Mouse (Mus musculus) bone marrow, adult 2 months (tissue): ENCODE results near the gene B9d1. TPM values are rescaled to one million over a fixed set of nuclear protein-coding genes. Genes with fewer than 3 reads are reported as not detected.

Experiments used
- H3K27ac ChIP-seq: fragments of 200-500 bp; 2 replicates; pipeline ENCODE4 v1.5.1; 2012; ENCODE audit warnings: low read depth, mild to moderate bottlenecking, control low read depth, inconsistent platforms, low read length; ENCODE audit not compliant: control insufficient read depth, poor library complexity, insufficient read depth
- H3K4me1 ChIP-seq: fragments of 200-500 bp; 2 replicates; pipeline ENCODE4 v1.6.1; 2011; ENCODE audit warnings: low read length; ENCODE audit not compliant: control insufficient read depth, insufficient read depth
- H3K4me3 ChIP-seq: fragments of 200-500 bp; replicated peaks from 2 replicates; pipeline ENCODE3; 2011; ENCODE audit warnings: mild to moderate bottlenecking, low read depth, low read length, control low read depth; ENCODE audit not compliant: control insufficient read depth
- CTCF ChIP-seq: fragments of 200-500 bp; IDR thresholded peaks from 2 replicates; pipeline ENCODE4 v1.5.1; 2011; ENCODE audit warnings: low read length, control low read depth; ENCODE audit not compliant: control insufficient read depth, insufficient read depth
- POLR2A ChIP-seq: fragments of 200-500 bp; IDR thresholded peaks from 2 replicates; pipeline ENCODE4 v1.6.1; 2011; ENCODE audit warnings: low read depth, mild to moderate bottlenecking, control low read depth, low read length, borderline replicate concordance; ENCODE audit not compliant: control insufficient read depth
- WGBS: fragments of 180-500 bp; shearing (Covaris S2); methylation state at CpG from one replicate; pipeline ENCODE4 v1.1.7; 2018; 5-methylcytosine and 5-hydroxymethylcytosine counted together
- polyA plus RNA-seq: library from polyadenylated mRNA; stranded (reverse); fragments of >200 nt; gene quantifications from 2 replicates; pipeline ENCODE4 v1.2.4, GENCODE M21; 2011; ENCODE audit warnings: low replicate concordance; ENCODE audit not compliant: missing spikeins, insufficient read depth, insufficient read length

Gene B9d1
- polyA plus RNA-seq, 1 experiment = not detected

DNA sequence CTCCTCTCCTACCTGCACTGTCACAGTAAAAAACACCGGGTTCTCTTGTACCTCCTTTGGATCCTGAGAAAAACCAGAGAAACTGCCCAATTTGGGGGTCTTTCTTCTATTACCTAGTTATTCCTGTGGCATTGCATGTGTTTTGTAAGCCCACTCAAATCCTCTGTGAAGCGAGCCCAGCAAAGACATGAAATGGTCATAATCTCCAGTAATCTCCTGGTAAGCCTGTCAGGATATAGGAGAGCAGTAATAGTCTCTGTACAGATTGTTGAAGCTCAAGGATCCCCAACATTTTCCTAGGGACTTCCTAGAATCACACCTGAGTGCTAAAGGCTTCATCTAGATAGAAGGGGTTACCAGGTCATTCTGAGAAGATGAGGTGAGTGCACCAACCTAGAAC lies 36.2 kb downstream of the B9d1 start:
- TF ChIP-seq POLR2A = no peak
- no peak for TF ChIP-seq CTCF
- WGBS = 70% methylated on average over 2 of the region's 2 CpGs
- Histone ChIP-seq H3K4me3 (no peak overlapping the region), H3K27ac (no peak overlapping the region), H3K4me1 (no peaks in the 10 kb centered on the region)

- H3K4me3 ChIP-seq = no peak overlapping the region
These were observed 40.6 kb downstream of the B9d1 start for GRCm38 (mm10) chr11:61545586-61545985.

GRCm38 (mm10) chr11:61546452-61546851 lies 41.5 kb downstream of the B9d1 start:
- no peak overlapping the region for H3K4me3 ChIP-seq
- no peaks in the 10 kb centered on the region for H3K4me1 ChIP-seq
- 84% methylated on average over 10 of the region's 10 CpGs for WGBS
- TF ChIP-seq POLR2A (no peak), CTCF (no peak)
- H3K27ac ChIP-seq = no peak overlapping the region

More at GRCm38 (mm10) chr11:61545586-61545985, 40.6 kb downstream of the B9d1 start:
- H3K4me1 ChIP-seq = no peaks in the 10 kb centered on the region
- no peak overlapping the region for H3K27ac ChIP-seq
- no peak for TF ChIP-seq CTCF
- no peak for TF ChIP-seq POLR2A
- WGBS = 79% methylated on average over 2 of the region's 2 CpGs

- WGBS = 76% methylated on average over 4 of the region's 4 CpGs
- TF ChIP-seq POLR2A (no peak), CTCF (no peak)
These were observed 42.8 kb downstream of the B9d1 start for GRCm38 (mm10) chr11:61547710-61548109.

DNA sequence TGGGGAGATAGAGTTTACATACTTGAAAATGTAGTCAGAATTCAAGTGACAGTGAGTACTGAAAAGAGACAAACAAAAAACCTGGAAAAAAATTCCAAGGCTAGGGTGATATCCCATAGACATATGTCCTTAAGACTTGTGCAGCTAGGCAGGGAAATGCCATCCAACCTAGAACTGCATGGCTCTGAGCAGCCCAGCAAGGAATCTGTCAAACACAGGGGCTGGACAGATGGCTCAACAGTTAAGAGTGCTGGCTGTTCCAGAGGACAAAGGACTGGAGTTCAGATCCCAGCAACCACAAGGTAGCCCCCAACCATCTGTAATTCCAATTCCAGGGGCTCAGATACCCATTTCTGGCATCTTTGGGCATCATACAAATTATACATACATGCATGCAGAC lies 45.7 kb downstream of the B9d1 start:
- Histone ChIP-seq H3K27ac (no peak overlapping the region), H3K4me1 (no peaks in the 10 kb centered on the region), H3K4me3 (no peak overlapping the region)
- TF ChIP-seq POLR2A (no peak), CTCF (no peak)

More at GRCm38 (mm10) chr11:61547710-61548109, 42.8 kb downstream of the B9d1 start:
- no peak overlapping the region for H3K27ac ChIP-seq
- no peak overlapping the region for H3K4me3 ChIP-seq
- no peaks in the 10 kb centered on the region for H3K4me1 ChIP-seq

DNA sequence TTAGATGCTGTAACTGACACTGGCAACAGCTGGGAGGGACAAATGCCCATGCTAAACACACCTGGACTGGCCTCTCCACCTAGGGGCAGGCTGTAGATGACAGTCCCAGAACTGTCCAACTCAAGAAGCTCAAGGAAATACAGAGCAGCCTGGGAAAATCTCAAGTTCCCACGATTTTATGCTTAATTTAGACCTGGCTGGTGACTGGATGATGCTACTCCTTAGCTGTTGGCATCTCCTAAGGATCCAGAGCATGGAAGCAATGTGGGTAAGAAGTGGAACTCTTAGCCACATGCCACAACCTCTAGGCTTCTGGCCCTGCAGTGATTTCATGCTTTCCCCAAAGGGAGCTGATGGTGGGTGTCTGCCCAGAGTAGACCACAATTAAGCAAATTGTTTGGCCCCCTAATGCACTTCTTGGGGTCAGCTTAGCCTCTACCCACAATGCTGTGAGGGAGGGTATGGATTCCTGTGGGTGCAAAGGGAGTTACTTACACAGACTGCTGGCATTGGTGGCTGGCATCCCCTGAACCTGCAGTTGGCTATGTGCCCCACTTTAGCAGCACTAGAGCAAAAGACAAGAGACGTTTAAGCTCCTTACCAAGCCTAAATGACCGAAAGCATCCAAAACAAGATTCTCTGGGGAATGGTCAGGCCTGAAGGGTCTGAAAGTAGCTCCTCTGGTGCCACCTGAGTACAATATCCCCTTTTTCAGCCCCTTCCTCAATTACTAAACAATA lies 48.2 kb downstream of the B9d1 start:
- H3K27ac ChIP-seq = no peak overlapping the region
- no peaks in the 10 kb centered on the region for H3K4me1 ChIP-seq
- TF ChIP-seq CTCF (no peak), POLR2A (no peak)
- WGBS = 59% methylated on average over 3 of the region's 3 CpGs
- H3K4me3 ChIP-seq = no peak overlapping the region

DNA sequence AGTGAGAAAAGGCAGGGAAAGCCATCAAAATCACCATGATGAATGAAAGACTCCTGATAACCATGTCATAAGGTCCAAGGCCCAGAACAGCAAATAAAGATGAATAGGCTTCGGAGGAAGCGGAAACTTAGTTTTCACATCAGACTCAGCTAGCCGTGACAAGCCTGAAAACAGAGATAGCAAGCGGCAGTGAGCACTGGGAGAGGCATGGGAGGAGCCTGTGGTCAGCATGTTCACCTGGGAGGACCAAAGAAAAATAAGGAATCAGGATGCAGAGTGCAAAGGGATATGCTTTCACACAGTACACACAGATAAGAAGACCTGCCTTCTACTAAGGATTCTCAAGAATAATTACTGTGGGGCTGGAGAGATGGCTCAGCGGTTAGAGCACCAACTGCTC lies 54.6 kb downstream of the B9d1 start:
- no peak for TF ChIP-seq POLR2A
- TF ChIP-seq CTCF = no peak
- 78% methylated on average over 5 of the region's 5 CpGs for WGBS
- no peak overlapping the region for H3K27ac ChIP-seq
- no peaks in the 10 kb centered on the region for H3K4me1 ChIP-seq
- H3K4me3 ChIP-seq = no peak overlapping the region

DNA sequence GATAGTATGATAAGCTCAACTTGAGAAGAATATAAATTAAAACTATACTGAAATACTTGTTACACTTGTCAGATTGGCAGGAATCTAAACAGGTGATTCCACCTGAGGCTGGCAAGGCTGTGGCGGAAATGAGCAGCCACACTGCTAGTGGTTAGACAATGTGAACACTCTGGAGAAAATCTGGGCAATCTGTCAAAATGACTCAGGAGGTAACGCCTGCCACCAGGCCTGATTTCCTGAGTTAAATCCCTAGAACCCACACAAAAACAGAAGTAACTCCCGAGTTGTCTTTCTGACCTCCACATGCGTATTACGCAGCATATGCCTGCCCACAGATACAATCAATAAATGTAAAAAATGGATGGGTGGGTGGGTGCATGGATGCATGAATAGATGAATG lies 57.5 kb downstream of the B9d1 start:
- no peaks in the 10 kb centered on the region for H3K4me1 ChIP-seq
- no peak for TF ChIP-seq CTCF
- no peak for TF ChIP-seq POLR2A
- under 1% methylated on average over 5 of the region's 5 CpGs for WGBS

More for the DNA sequence above, 57.5 kb downstream of the B9d1 start:
- H3K4me3 ChIP-seq = no peak overlapping the region
- H3K27ac ChIP-seq = no peak overlapping the region

Other genes with a start within 250 kb of the B9d1 start
- gene Aldh3a2, start 237.7 kb upstream of the B9d1 start, polyA plus RNA-seq = 7.2 and 18.9 TPM in 2 replicates
- not detected in 2 replicates for gene Slc47a2, start 162.3 kb upstream of the B9d1 start, polyA plus RNA-seq
- gene Slc47a1, start 126.8 kb upstream of the B9d1 start, polyA plus RNA-seq = 1.4 TPM in 1 of 2 replicates, not detected in the other
- gene Rnf112, start 51.0 kb upstream of the B9d1 start, polyA plus RNA-seq = 0.65 TPM in 1 of 2 replicates, not detected in the other
- gene Mfap4, start 19.7 kb upstream of the B9d1 start, polyA plus RNA-seq = 0.74 and 9.4 TPM in 2 replicates
- 8.4 and 16.3 TPM in 2 replicates for gene Mapk7, start 10.7 kb upstream of the B9d1 start, polyA plus RNA-seq
- gene Epn2, start 74.5 kb downstream of the B9d1 start, polyA plus RNA-seq = 1.5 and 11.3 TPM in 2 replicates
- 8.2 and 11.8 TPM in 2 replicates for gene Grap, start 148.1 kb downstream of the B9d1 start, polyA plus RNA-seq
- gene Fam83g, start 178.9 kb downstream of the B9d1 start, polyA plus RNA-seq = not detected in 2 replicates
- gene Slc5a10, start 215.7 kb downstream of the B9d1 start, polyA plus RNA-seq = not detected in 2 replicates